Mouse (Mus musculus) thymus, adult 2 months (tissue): ENCODE data around the gene Brd3.

Experiments
- CTCF ChIP-seq: fragments of 200-500 bp; IDR thresholded peaks from 2 replicates; pipeline ENCODE4 v1.5.1; 2012; ENCODE audit warnings: mild to moderate bottlenecking, control low read depth, low read length, moderate library complexity, borderline replicate concordance; ENCODE audit not compliant: control insufficient read depth, poor library complexity, insufficient read depth; ENCODE audit errors: extremely low read depth
- POLR2A ChIP-seq: fragments of 200-500 bp; IDR thresholded peaks from 2 replicates; pipeline ENCODE4 v1.6.1; 2012; ENCODE audit warnings: mild to moderate bottlenecking, low read length, control low read depth, moderate library complexity; ENCODE audit not compliant: control insufficient read depth, poor library complexity, insufficient read depth; ENCODE audit errors: extremely low read depth

- no peak for TF ChIP-seq CTCF
- TF ChIP-seq POLR2A = no peak
Observed at GRCm38 (mm10) chr2:27482265-27482861, 25.1 kb downstream of the Brd3 start.
